Mouse (Mus musculus) liver, adult 2 months (tissue): ENCODE data around the gene Slc4a8. TPM values are rescaled to one million over a fixed set of nuclear protein-coding genes. Genes with fewer than 3 reads are reported as not detected.

Experiments
- DNase-seq: peaks from one replicate; pipeline ENCODE4 v3.0.0-alpha.2; 2011; ENCODE audit warnings: low read depth, low spot score; ENCODE audit errors: extremely low read depth
- H3K27ac ChIP-seq: fragments of 200-500 bp; replicated peaks from 2 replicates; pipeline ENCODE4 v1.5.1; 2012; ENCODE audit warnings: low read depth, mild to moderate bottlenecking, control low read depth, inconsistent platforms, low read length; ENCODE audit not compliant: insufficient read depth
- H3K27me3 ChIP-seq: fragments of 200-500 bp; 2 replicates; pipeline ENCODE4 v1.6.1; 2012; ENCODE audit warnings: mild to moderate bottlenecking, moderate library complexity, low read length, inconsistent platforms; ENCODE audit not compliant: control insufficient read depth, insufficient read depth
- H3K36me3 ChIP-seq: fragments of 200-500 bp; 2 replicates; pipeline ENCODE4 v1.6.1; 2012; ENCODE audit warnings: low read length, inconsistent platforms; ENCODE audit not compliant: control insufficient read depth, insufficient read depth
- H3K4me1 ChIP-seq: fragments of 200-500 bp; 2 replicates; pipeline ENCODE4 v1.6.1; 2011; ENCODE audit warnings: low read length; ENCODE audit not compliant: control insufficient read depth, insufficient read depth
- H3K4me3 ChIP-seq: fragments of 200-500 bp; 2 replicates; pipeline ENCODE4 v1.5.1; 2011; ENCODE audit warnings: low read depth, mild to moderate bottlenecking, control low read depth, low read length, moderate library complexity; ENCODE audit not compliant: insufficient read depth
- H3K79me2 ChIP-seq: fragments of 200-500 bp; 2 replicates; pipeline ENCODE4 v1.6.1; 2012; ENCODE audit warnings: inconsistent platforms, mild to moderate bottlenecking, low read length, moderate library complexity; ENCODE audit not compliant: control insufficient read depth, insufficient read depth
- H3K9ac ChIP-seq: fragments of 200-500 bp; 2 replicates; pipeline ENCODE4 v1.6.1; 2012; ENCODE audit warnings: low read depth, mild to moderate bottlenecking, control low read depth, inconsistent platforms, low read length
- CTCF ChIP-seq: fragments of 200-500 bp; IDR thresholded peaks from 2 replicates; pipeline ENCODE4 v1.5.1; 2011; ENCODE audit warnings: low read depth, low read length, control low read depth
- POLR2A ChIP-seq: fragments of 200-500 bp; IDR thresholded peaks from 2 replicates; pipeline ENCODE4 v1.6.1; 2011; ENCODE audit warnings: low read length, control low read depth; ENCODE audit not compliant: insufficient read depth; ENCODE audit errors: extremely low read depth
- WGBS: fragments of 180-500 bp; shearing (Covaris S2); methylation state at CpG from one replicate; pipeline ENCODE4 v1.1.7; 2018; 5-methylcytosine and 5-hydroxymethylcytosine counted together
- polyA plus RNA-seq: library from polyadenylated mRNA; depleted of rRNA; stranded (reverse); fragments of >200 nt; gene quantifications from 2 replicates; pipeline ENCODE4 v1.2.3, GENCODE M21; 2012
- total RNA-seq: library from RNA; depleted of rRNA; stranded (reverse); fragments of >200 nt; gene quantifications from 2 replicates; pipeline ENCODE4 v1.2.3, GENCODE M21; 2014

The Slc4a8 gene
- total and polyA plus RNA-seq, 2 experiments: 0.16 to 0.18 TPM

DNA sequence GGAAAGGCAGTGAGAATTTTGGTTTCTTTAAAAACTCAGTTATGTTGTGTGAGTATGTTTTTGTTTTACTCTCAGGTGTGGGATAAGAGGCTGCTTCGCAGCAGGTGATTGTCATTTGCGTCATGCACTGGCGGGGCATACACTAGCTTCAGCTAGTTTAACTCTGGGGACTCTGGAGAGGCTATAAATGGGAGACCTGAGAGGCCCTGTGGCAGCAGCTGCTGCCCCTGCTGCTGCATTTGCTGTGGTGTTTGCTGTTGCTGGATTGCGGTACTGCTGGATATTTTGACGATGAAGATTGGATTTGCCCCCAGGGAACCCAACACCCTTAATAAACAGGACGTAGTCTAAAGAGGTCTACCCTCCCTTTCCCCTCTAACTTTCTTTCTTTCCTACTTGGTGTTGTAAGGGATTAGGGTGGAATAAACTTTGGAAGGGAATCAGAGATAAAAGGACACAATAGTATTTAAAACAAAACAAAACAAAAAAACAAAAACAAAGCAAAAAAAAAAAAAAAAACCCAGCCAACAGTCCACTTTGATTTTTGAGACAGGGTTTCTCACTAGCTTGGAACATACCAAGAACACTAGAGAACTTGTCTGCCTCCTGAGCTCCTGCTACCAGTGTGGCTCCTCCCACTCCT lies 14.9 kb upstream of the Slc4a8 start:
- no peak overlapping the region for H3K27ac ChIP-seq
- H3K4me3 ChIP-seq: 0 out of 2 replicates have a peak overlapping the region, but pooled peaks have one; percentile 26
- no peaks in the 10 kb centered on the region for H3K79me2 ChIP-seq
- DNase-seq: peak; percentile 17
- no peaks in the 10 kb centered on the region for H3K27me3 ChIP-seq
- WGBS: 71% methylated on average over 6 of the region's 6 CpGs
- H3K9ac ChIP-seq: no peak overlapping the region
- TF ChIP-seq POLR2A (no peak), CTCF (no peak)
- H3K4me1 ChIP-seq: no peaks in the 10 kb centered on the region
- no peaks in the 10 kb centered on the region for H3K36me3 ChIP-seq

DNA sequence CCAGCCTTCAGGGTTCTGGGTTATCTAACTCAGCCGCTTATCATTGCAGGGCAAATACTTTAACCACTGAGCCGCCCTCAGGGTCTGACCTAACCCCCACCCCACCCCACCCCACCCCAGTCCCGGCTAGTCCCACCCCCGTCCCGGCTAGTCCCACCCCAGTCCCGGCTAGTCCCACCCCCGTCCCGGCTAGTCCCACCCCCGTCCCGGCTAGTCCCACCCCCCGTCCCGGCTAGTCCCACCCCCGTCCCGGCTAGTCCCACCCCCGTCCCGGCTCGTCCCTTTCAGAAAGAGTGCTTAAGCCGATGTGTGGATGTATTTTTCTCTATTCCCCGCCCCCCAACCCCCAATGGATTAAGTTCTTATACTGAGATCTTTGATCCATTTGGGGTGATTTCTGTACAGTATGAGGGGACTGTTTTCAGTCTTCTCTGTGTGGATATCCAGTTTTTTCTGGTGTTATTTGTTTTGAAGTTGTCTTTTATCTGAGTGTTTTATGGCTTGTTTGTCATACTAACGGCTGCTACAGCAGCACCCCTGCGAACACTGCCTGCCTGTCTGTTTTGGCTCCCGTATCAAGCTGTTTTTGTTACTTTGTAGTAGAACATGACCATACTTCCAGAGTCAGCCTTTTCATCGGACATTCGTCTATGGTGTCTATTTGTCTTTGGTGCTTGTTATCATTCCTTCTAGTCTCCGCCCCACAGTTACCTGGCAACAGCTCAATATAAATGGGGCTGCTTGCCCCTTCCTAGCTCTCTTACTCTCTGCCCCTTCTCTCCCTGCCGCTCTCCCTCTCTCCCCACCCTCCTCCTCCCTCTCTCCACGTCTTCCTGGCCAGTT lies 14.2 kb upstream of the Slc4a8 start:
- no peak for DNase-seq
- H3K27me3 ChIP-seq: no peaks in the 10 kb centered on the region
- TF ChIP-seq CTCF (no peak), POLR2A (no peak)
- H3K4me1 ChIP-seq: no peaks in the 10 kb centered on the region
- H3K36me3 ChIP-seq: no peaks in the 10 kb centered on the region
- no peak overlapping the region for H3K9ac ChIP-seq
- 6% methylated on average over 27 of the region's 27 CpGs for WGBS
- H3K27ac ChIP-seq: no peak overlapping the region
- 0 out of 2 replicates have a peak overlapping the region, but pooled peaks have one; percentile 26 for H3K4me3 ChIP-seq
- no peaks in the 10 kb centered on the region for H3K79me2 ChIP-seq

DNA sequence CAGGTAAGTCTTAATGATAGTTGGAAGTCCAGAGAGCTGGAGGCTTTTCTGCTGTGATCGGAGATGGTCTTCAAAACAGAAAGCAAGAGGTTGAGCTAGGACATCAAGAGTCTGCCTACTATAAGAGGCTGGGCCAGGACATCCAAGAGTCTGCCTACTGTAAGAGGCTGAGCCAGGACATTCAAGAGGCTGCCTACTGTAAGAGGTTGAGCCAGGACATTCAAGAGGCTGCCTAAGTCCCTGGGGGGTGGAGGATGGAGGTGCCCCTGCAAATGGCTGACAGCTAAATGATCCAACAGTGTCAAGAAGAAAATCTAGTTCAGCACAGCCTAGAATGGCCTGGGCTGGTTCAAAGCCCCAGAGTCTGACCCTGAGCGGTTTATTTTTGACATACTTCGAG lies 13.0 kb upstream of the Slc4a8 start:
- Histone ChIP-seq H3K27me3 (no peaks in the 10 kb centered on the region), H3K27ac (no peak overlapping the region), H3K79me2 (no peaks in the 10 kb centered on the region), H3K9ac (no peak overlapping the region), H3K4me1 (no peaks in the 10 kb centered on the region), H3K4me3 (no peak overlapping the region), H3K36me3 (no peaks in the 10 kb centered on the region)
- DNase-seq: no peak
- no peak for TF ChIP-seq CTCF
- TF ChIP-seq POLR2A: no peak
- WGBS: 91% methylated on average over 3 of the region's 3 CpGs

- no peak overlapping the region for H3K27ac ChIP-seq
- H3K27me3 ChIP-seq: no peaks in the 10 kb centered on the region
- H3K79me2 ChIP-seq: no peaks in the 10 kb centered on the region
- no peaks in the 10 kb centered on the region for H3K4me1 ChIP-seq
- H3K9ac ChIP-seq: no peak overlapping the region
- H3K36me3 ChIP-seq: no peaks in the 10 kb centered on the region
- 61% methylated on average over 10 of the region's 10 CpGs for WGBS
- no peak for TF ChIP-seq CTCF
- TF ChIP-seq POLR2A: no peak
- H3K4me3 ChIP-seq: no peak overlapping the region
- no peak for DNase-seq
Measured at GRCm38 (mm10) chr15:100749751-100750538, 11.6 kb upstream of the Slc4a8 start.

GRCm38 (mm10) chr15:100752439-100752838 lies 9.1 kb upstream of the Slc4a8 start:
- 78% methylated on average over 2 of the region's 2 CpGs for WGBS
- no peak overlapping the region for H3K9ac ChIP-seq
- H3K79me2 ChIP-seq: no peaks in the 10 kb centered on the region
- H3K4me3 ChIP-seq: no peak overlapping the region
- DNase-seq: no peak
- H3K36me3 ChIP-seq: no peaks in the 10 kb centered on the region
- TF ChIP-seq POLR2A: no peak
- no peak for TF ChIP-seq CTCF
- H3K4me1 ChIP-seq: no peaks in the 10 kb centered on the region
- H3K27ac ChIP-seq: no peak overlapping the region
- no peaks in the 10 kb centered on the region for H3K27me3 ChIP-seq
